Mouse (Mus musculus): ENCODE data around the gene Ap3b1. TPM values are rescaled to one million over a fixed set of nuclear protein-coding genes. Genes with fewer than 3 reads are reported as not detected.

Ap3b1 gene
- polyA plus RNA-seq, 1 experiment from 2014 or later: 48.5 TPM

- no peak overlapping the region for H3K27ac ChIP-seq (ENCODE audit: low read length)
- no peaks in the 10 kb centered on the region for H3K27me3 ChIP-seq (ENCODE audit: control insufficient read depth, insufficient read depth, low read length)
- no peak overlapping the region for H3K9ac ChIP-seq (replicated peaks; ENCODE audit: low read depth, low read length)
- H3K9me3 ChIP-seq (ENCODE audit: control insufficient read depth, low read depth, low read length): no peaks in the 10 kb centered on the region
- ATAC-seq (ENCODE audit: insufficient number of reproducible peaks, insufficient read depth, low FRiP score, low read depth): no peak
- H3K36me3 ChIP-seq (ENCODE audit: control insufficient read depth, insufficient read depth, low read length): no peaks in the 10 kb centered on the region
- H3K4me1 ChIP-seq (ENCODE audit: control insufficient read depth, insufficient read depth, low read length): peaks cover 3% of the 10 kb centered on the region; the same call in 1 of the 2 replicates
- H3K4me3 ChIP-seq (ENCODE audit: low read depth, low read length): no peak overlapping the region
- no peak overlapping the region for H3K4me2 ChIP-seq (replicated peaks; ENCODE audit: low read depth, low read length)
- WGBS: 46% methylated on average over 7 of the region's 7 CpGs
Observed at GRCm38 (mm10) chr13:94573833-94574232, 215.1 kb downstream of the Ap3b1 start.

GRCm38 (mm10) chr13:94575607-94576398, 217.0 kb downstream of the Ap3b1 start:
- Histone ChIP-seq H3K9ac (replicated peaks; ENCODE audit: low read depth, low read length) (no peak overlapping the region), H3K4me3 (ENCODE audit: low read depth, low read length) (no peak overlapping the region), H3K36me3 (ENCODE audit: control insufficient read depth, insufficient read depth, low read length) (no peaks in the 10 kb centered on the region), H3K4me2 (replicated peaks; ENCODE audit: low read depth, low read length) (no peak overlapping the region), H3K4me1 (ENCODE audit: control insufficient read depth, insufficient read depth, low read length) (peaks cover 3% of the 10 kb centered on the region; the same call in 1 of the 2 replicates), H3K27me3 (ENCODE audit: control insufficient read depth, insufficient read depth, low read length) (no peaks in the 10 kb centered on the region), H3K27ac (ENCODE audit: low read length) (no peak overlapping the region), H3K9me3 (ENCODE audit: control insufficient read depth, low read depth, low read length) (no peaks in the 10 kb centered on the region)
- ATAC-seq (ENCODE audit: insufficient number of reproducible peaks, insufficient read depth, low FRiP score, low read depth): no peak
- 45% methylated on average over 17 of the region's 17 CpGs for WGBS

GRCm38 (mm10) chr13:94576399-94577176, 217.8 kb downstream of the Ap3b1 start:
- no peaks in the 10 kb centered on the region for H3K27me3 ChIP-seq (ENCODE audit: control insufficient read depth, insufficient read depth, low read length)
- H3K36me3 ChIP-seq (ENCODE audit: control insufficient read depth, insufficient read depth, low read length): no peaks in the 10 kb centered on the region
- H3K9ac ChIP-seq (replicated peaks; ENCODE audit: low read depth, low read length): no peak overlapping the region
- H3K4me1 ChIP-seq (ENCODE audit: control insufficient read depth, insufficient read depth, low read length): peaks cover 3% of the 10 kb centered on the region; the same call in 1 of the 2 replicates
- no peak overlapping the region for H3K4me3 ChIP-seq (ENCODE audit: low read depth, low read length)
- H3K4me2 ChIP-seq (replicated peaks; ENCODE audit: low read depth, low read length): no peak overlapping the region
- no peak overlapping the region for H3K27ac ChIP-seq (ENCODE audit: low read length)
- 36% methylated on average over 21 of the region's 22 CpGs for WGBS
- no peak for ATAC-seq (ENCODE audit: insufficient number of reproducible peaks, insufficient read depth, low FRiP score, low read depth)
- H3K9me3 ChIP-seq (ENCODE audit: control insufficient read depth, low read depth, low read length): no peaks in the 10 kb centered on the region

GRCm38 (mm10) chr13:94577177-94577540, 218.4 kb downstream of the Ap3b1 start:
- Histone ChIP-seq H3K9me3 (ENCODE audit: control insufficient read depth, low read depth, low read length) (no peaks in the 10 kb centered on the region), H3K36me3 (ENCODE audit: control insufficient read depth, insufficient read depth, low read length) (no peaks in the 10 kb centered on the region), H3K4me2 (replicated peaks; ENCODE audit: low read depth, low read length) (no peak overlapping the region), H3K4me1 (ENCODE audit: control insufficient read depth, insufficient read depth, low read length) (peaks cover 3% of the 10 kb centered on the region; the same call in 1 of the 2 replicates), H3K27me3 (ENCODE audit: control insufficient read depth, insufficient read depth, low read length) (no peaks in the 10 kb centered on the region), H3K9ac (replicated peaks; ENCODE audit: low read depth, low read length) (no peak overlapping the region), H3K4me3 (ENCODE audit: low read depth, low read length) (no peak overlapping the region), H3K27ac (ENCODE audit: low read length) (no peak overlapping the region)
- no peak for ATAC-seq (ENCODE audit: insufficient number of reproducible peaks, insufficient read depth, low FRiP score, low read depth)
- WGBS: 66% methylated on average over 2 of the region's 2 CpGs

- Histone ChIP-seq H3K9ac (replicated peaks; ENCODE audit: low read depth, low read length) (no peak overlapping the region), H3K27ac (ENCODE audit: low read length) (no peak overlapping the region), H3K4me1 (ENCODE audit: control insufficient read depth, insufficient read depth, low read length) (peaks cover 5% of the 10 kb centered on the region; the same call in 1 of the 2 replicates), H3K27me3 (ENCODE audit: control insufficient read depth, insufficient read depth, low read length) (peaks cover 35% of the 10 kb centered on the region; the same call in 1 of the 2 replicates), H3K36me3 (ENCODE audit: control insufficient read depth, insufficient read depth, low read length) (no peaks in the 10 kb centered on the region), H3K4me3 (ENCODE audit: low read depth, low read length) (no peak overlapping the region), H3K9me3 (ENCODE audit: control insufficient read depth, low read depth, low read length) (no peaks in the 10 kb centered on the region), H3K4me2 (replicated peaks; ENCODE audit: low read depth, low read length) (no peak overlapping the region)
- ATAC-seq (ENCODE audit: insufficient number of reproducible peaks, insufficient read depth, low FRiP score, low read depth): no peak
- WGBS: 4% methylated on average over 14 of the region's 14 CpGs
Observed at GRCm38 (mm10) chr13:94595289-94595688, 236.5 kb downstream of the Ap3b1 start.

GRCm38 (mm10) chr13:94595701-94596361, 237.1 kb downstream of the Ap3b1 start:
- Histone ChIP-seq H3K27me3 (ENCODE audit: control insufficient read depth, insufficient read depth, low read length) (peaks cover 36% of the 10 kb centered on the region; the same call in 1 of the 2 replicates), H3K9me3 (ENCODE audit: control insufficient read depth, low read depth, low read length) (no peaks in the 10 kb centered on the region), H3K4me2 (replicated peaks; ENCODE audit: low read depth, low read length) (peak overlapping the region; percentile 31), H3K9ac (replicated peaks; ENCODE audit: low read depth, low read length) (no peak overlapping the region), H3K36me3 (ENCODE audit: control insufficient read depth, insufficient read depth, low read length) (no peaks in the 10 kb centered on the region), H3K4me1 (ENCODE audit: control insufficient read depth, insufficient read depth, low read length) (peaks cover 5% of the 10 kb centered on the region; the same call in 1 of the 2 replicates), H3K27ac (ENCODE audit: low read length) (no peak overlapping the region), H3K4me3 (ENCODE audit: low read depth, low read length) (peak overlapping the region; percentile 10)
- no peak for ATAC-seq (ENCODE audit: insufficient number of reproducible peaks, insufficient read depth, low FRiP score, low read depth)
- WGBS: 2% methylated on average over 38 of the region's 38 CpGs

- H3K4me2 ChIP-seq (replicated peaks; ENCODE audit: low read depth, low read length): peak overlapping the region; percentile 31
- ATAC-seq (ENCODE audit: insufficient number of reproducible peaks, insufficient read depth, low FRiP score, low read depth): no peak
- H3K4me1 ChIP-seq (ENCODE audit: control insufficient read depth, insufficient read depth, low read length): peaks cover 5% of the 10 kb centered on the region; the same call in 1 of the 2 replicates
- H3K9ac ChIP-seq (replicated peaks; ENCODE audit: low read depth, low read length): no peak overlapping the region
- peaks cover 36% of the 10 kb centered on the region; the same call in 1 of the 2 replicates for H3K27me3 ChIP-seq (ENCODE audit: control insufficient read depth, insufficient read depth, low read length)
- no peak overlapping the region for H3K27ac ChIP-seq (ENCODE audit: low read length)
- peak overlapping the region; percentile 10 for H3K4me3 ChIP-seq (ENCODE audit: low read depth, low read length)
- no peaks in the 10 kb centered on the region for H3K9me3 ChIP-seq (ENCODE audit: control insufficient read depth, low read depth, low read length)
- H3K36me3 ChIP-seq (ENCODE audit: control insufficient read depth, insufficient read depth, low read length): no peaks in the 10 kb centered on the region
- WGBS: 8% methylated on average over 20 of the region's 20 CpGs
Observed at GRCm38 (mm10) chr13:94596386-94597033, 237.8 kb downstream of the Ap3b1 start.

- 63% methylated on average over 8 of the region's 8 CpGs for WGBS
- ATAC-seq (ENCODE audit: insufficient number of reproducible peaks, insufficient read depth, low FRiP score, low read depth): no peak
- peaks cover 24% of the 10 kb centered on the region; the same call in 1 of the 2 replicates for H3K27me3 ChIP-seq (ENCODE audit: control insufficient read depth, insufficient read depth, low read length)
Observed at GRCm38 (mm10) chr13:94599718-94600117, 241.0 kb downstream of the Ap3b1 start.

More at GRCm38 (mm10) chr13:94599718-94600117, 241.0 kb downstream of the Ap3b1 start:
- no peak overlapping the region for H3K4me2 ChIP-seq (replicated peaks; ENCODE audit: low read depth, low read length)
- H3K4me3 ChIP-seq (ENCODE audit: low read depth, low read length): no peak overlapping the region
- no peak overlapping the region for H3K27ac ChIP-seq (ENCODE audit: low read length)
- no peak overlapping the region for H3K9ac ChIP-seq (replicated peaks; ENCODE audit: low read depth, low read length)
- H3K36me3 ChIP-seq (ENCODE audit: control insufficient read depth, insufficient read depth, low read length): no peaks in the 10 kb centered on the region
- H3K9me3 ChIP-seq (ENCODE audit: control insufficient read depth, low read depth, low read length): no peaks in the 10 kb centered on the region
- H3K4me1 ChIP-seq (ENCODE audit: control insufficient read depth, insufficient read depth, low read length): peaks cover 5% of the 10 kb centered on the region; the same call in 1 of the 2 replicates
